Mouse (Mus musculus) small intestine, adult 2 months (tissue): ENCODE measurements at regions not wholly inside any gene's neighbourhood (a gene's known extent, or its start where the extent isn't known, plus 50 kb on each side); places are given as distances from the start of the nearest gene placed in this dataset.

Experiments used
- CTCF ChIP-seq: fragments of 200-500 bp; IDR thresholded peaks from 2 replicates; pipeline ENCODE4 v1.5.1; 2012; ENCODE audit warnings: low read depth, mild to moderate bottlenecking, control low read depth, inconsistent platforms, low read length, moderate library complexity, mixed read lengths; ENCODE audit not compliant: insufficient replicate concordance, insufficient read length; ENCODE audit errors: extremely low read depth
- POLR2A ChIP-seq: fragments of 200-500 bp; IDR thresholded peaks from 2 replicates; pipeline ENCODE4 v1.6.1; 2012; ENCODE audit warnings: low read depth, mild to moderate bottlenecking, control low read depth, inconsistent platforms, low read length, moderate library complexity

GRCm38 (mm10) chr4:4195250-4195649 lies 117.9 kb upstream of the Sdr16c6 start:
- TF ChIP-seq CTCF (no peak), POLR2A (no peak)
